Mouse (Mus musculus) bone marrow macrophage, adult 2 months (primary cell): ENCODE measurements around the gene Usp37.

Experiments used
- CTCF ChIP-seq: IDR thresholded peaks from 2 replicates; pipeline ENCODE4 v1.5.1; 2012; ENCODE audit warnings: low read depth, mild to moderate bottlenecking, low read length, moderate library complexity
- POLR2A ChIP-seq: IDR thresholded peaks from 2 replicates; pipeline ENCODE4 v1.6.1; 2012; ENCODE audit warnings: mild to moderate bottlenecking, low read depth, low read length, borderline replicate concordance

DNA sequence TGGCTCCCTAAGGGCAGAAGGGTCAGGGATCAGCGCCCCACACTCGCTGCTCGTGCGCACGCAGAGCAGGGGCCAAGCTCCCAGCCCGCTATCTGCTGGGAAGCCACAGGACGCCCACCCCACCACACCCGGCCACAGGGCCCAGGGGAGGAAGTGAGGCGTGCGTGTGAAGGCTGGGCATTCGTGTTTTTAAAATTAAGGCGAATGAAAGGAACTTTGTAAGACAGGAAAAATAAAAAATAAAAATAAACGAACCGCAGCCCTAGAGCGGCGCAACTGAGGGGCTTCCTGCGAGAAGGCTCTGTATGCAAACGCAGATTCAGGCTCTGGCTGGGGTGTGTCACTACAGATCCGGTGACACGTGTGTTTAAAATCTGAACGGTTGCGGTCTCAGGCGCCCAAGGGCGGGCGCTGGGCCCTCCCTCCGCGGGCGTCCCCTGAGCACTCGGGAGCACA, 154.2 kb downstream of the Usp37 start:
- TF ChIP-seq POLR2A (no peak), CTCF (no peak)
